Mouse (Mus musculus) intestine, embryonic 14.5 days (tissue): ENCODE data around the gene Il6ra. TPM values are rescaled to one million over a fixed set of nuclear protein-coding genes. Genes with fewer than 3 reads are reported as not detected.

Source experiments
- ATAC-seq: fragments of 200-750 bp; cut with Nextera tagmentation; replicated peaks from 2 replicates; pipeline ENCODE4 v1.8.0; 2017; ENCODE audit warnings: low read depth, moderate number of reproducible peaks, moderate TSS enrichment, moderate library complexity; ENCODE audit not compliant: low FRiP score, low TSS enrichment
- DNase-seq: peaks from one replicate; pipeline ENCODE4 v3.0.0-alpha.2; 2018; ENCODE audit warnings: low spot score
- H3K27ac ChIP-seq: fragments of 300-500 bp; sonication (generic); 2 replicates; pipeline ENCODE4 v1.5.1; 2014; ENCODE audit warnings: low read depth, mild to moderate bottlenecking, control low read depth
- H3K27me3 ChIP-seq: fragments of 300-500 bp; sonication (generic); replicated peaks from 2 replicates; pipeline ENCODE4 v1.6.1; 2014; ENCODE audit warnings: low read length, control low read depth; ENCODE audit not compliant: control insufficient read depth, insufficient read depth
- H3K36me3 ChIP-seq: fragments of 300-500 bp; sonication (generic); 2 replicates; pipeline ENCODE4 v1.6.1; 2014; ENCODE audit warnings: low read length, control low read depth; ENCODE audit not compliant: control insufficient read depth, insufficient read depth
- H3K4me1 ChIP-seq: fragments of 300-500 bp; sonication (generic); replicated peaks from 2 replicates; pipeline ENCODE4 v1.6.1; 2014; ENCODE audit warnings: low read length, control low read depth, mixed read lengths; ENCODE audit not compliant: control insufficient read depth, insufficient read depth
- H3K4me2 ChIP-seq: fragments of 300-500 bp; sonication (generic); 2 replicates; pipeline ENCODE4 v1.6.1; 2014; ENCODE audit warnings: low read length
- H3K4me3 ChIP-seq: fragments of 300-500 bp; sonication (generic); 2 replicates; pipeline ENCODE4 v1.5.1; 2014; ENCODE audit warnings: low read depth, low read length, control low read depth, mixed read lengths
- H3K9ac ChIP-seq: fragments of 300-500 bp; sonication (generic); 2 replicates; pipeline ENCODE4 v1.6.1; 2014; ENCODE audit warnings: mild to moderate bottlenecking, low read length
- H3K9me3 ChIP-seq: fragments of 300-500 bp; sonication (generic); 2 replicates; pipeline ENCODE4 v1.6.1; 2016; ENCODE audit warnings: low read length, control low read depth; ENCODE audit not compliant: control insufficient read depth
- WGBS: fragments of 180-500 bp; shearing (Covaris S2); extraction: QIAGEN DNeasy Blood & Tissue Kit; methylation state at CpG from one replicate; pipeline ENCODE4 v1.1.7; 2014; 5-methylcytosine and 5-hydroxymethylcytosine counted together
- polyA plus RNA-seq: library from polyadenylated mRNA; unstranded; fragments of >200 nt; fragmentation: Nextera tagmentation; extraction: Ambion mirVana; gene quantifications from 2 replicates; pipeline ENCODE4 v1.2.1, GENCODE M21; 2014

Gene Il6ra
- polyA plus RNA-seq, 1 experiment from 2014 or later = 1.6 TPM

GRCm38 (mm10) chr3:89885766-89886165 is 27.2 kb downstream of the Il6ra start:
- no peak overlapping the region for H3K4me3 ChIP-seq
- no peak for ATAC-seq
- no peak overlapping the region for H3K27ac ChIP-seq
- 95% methylated on average over 11 of the region's 11 CpGs for WGBS
- no peak overlapping the region for H3K4me2 ChIP-seq
- no peaks in the 10 kb centered on the region for H3K36me3 ChIP-seq
- no peaks in the 10 kb centered on the region for H3K9me3 ChIP-seq
- no peak for DNase-seq
- H3K27me3 ChIP-seq = no peaks in the 10 kb centered on the region
- no peak overlapping the region for H3K9ac ChIP-seq
- no peaks in the 10 kb centered on the region for H3K4me1 ChIP-seq

DNA sequence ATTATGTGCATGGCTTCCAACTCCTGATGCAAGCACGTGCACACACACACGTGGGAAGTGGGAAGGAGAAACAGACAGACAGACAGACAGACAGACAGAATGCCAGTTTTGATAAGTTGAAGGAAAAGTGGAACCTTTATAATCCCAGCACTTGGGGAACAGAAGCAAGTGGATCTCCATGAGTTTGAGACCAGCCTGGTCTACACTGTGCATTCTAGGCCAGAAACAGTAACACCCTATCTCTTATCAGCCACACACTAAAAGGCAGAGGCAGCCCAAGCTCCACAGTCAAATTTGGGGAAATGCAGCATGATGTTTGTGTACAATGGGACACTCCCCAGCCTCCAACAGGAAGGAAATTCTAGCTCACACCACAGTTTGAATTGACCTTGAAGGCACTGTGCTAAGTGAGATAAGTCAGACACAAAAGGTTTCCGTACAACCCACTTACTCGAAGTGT is 29.4 kb downstream of the Il6ra start:
- no peak overlapping the region for H3K9ac ChIP-seq
- ATAC-seq (no peak), DNase-seq (no peak)
- H3K4me1 ChIP-seq = no peaks in the 10 kb centered on the region
- H3K9me3 ChIP-seq = no peaks in the 10 kb centered on the region
- no peaks in the 10 kb centered on the region for H3K27me3 ChIP-seq
- H3K36me3 ChIP-seq = no peaks in the 10 kb centered on the region
- WGBS = 77% methylated on average over 4 of the region's 4 CpGs
- no peak overlapping the region for H3K4me3 ChIP-seq
- no peak overlapping the region for H3K27ac ChIP-seq
- H3K4me2 ChIP-seq = no peak overlapping the region

GRCm38 (mm10) chr3:89882556-89883181 is 30.3 kb downstream of the Il6ra start:
- 82% methylated on average over 8 of the region's 8 CpGs for WGBS

DNA sequence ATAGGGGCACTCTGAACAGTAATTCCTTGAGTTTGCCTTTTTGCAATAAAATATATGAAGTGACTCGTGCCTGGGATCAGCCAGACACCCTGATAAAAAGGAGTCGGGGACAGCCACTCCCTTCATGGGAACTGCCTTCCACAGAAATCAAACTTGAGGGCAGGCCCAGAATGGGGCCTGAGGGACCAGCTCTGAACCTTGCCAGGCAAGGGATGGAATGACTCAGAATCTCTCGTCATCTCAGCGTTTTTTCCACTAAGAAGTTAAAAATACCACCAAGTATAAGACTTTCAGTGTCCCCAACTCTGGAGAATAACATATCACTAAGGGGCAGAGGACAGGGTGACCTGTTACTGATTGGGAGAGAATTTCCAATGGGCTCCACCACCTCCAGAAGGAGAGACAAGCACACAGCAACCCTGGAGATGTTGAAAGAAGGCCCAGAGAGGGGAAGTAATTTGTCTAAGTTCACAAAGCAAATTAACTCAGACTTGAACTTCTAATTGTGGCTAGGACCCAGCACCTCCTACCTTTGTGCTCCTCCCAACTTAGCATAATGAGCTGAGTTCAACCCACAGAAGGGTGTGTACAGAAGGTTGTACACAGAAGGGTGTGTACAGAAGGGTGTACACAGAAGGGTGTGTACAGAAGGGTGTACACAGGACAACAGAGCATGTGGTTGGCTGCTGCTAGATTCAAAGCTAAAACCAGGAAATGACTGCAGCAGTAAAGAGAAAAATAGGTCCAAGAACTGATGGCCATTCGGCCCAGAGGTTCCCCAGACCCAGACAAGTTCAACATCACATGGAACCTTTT is 32.8 kb downstream of the Il6ra start:
- ATAC-seq (no peak), DNase-seq (no peak)
- Histone ChIP-seq H3K9me3 (no peaks in the 10 kb centered on the region), H3K4me1 (no peaks in the 10 kb centered on the region), H3K9ac (no peak overlapping the region), H3K27ac (no peak overlapping the region), H3K36me3 (no peaks in the 10 kb centered on the region), H3K4me2 (no peak overlapping the region), H3K4me3 (no peak overlapping the region), H3K27me3 (no peaks in the 10 kb centered on the region)
- WGBS = 71% methylated on average over 5 of the region's 5 CpGs

More at GRCm38 (mm10) chr3:89882556-89883181, 30.3 kb downstream of the Il6ra start:
- no peaks in the 10 kb centered on the region for H3K4me1 ChIP-seq
- ATAC-seq (no peak), DNase-seq (no peak)
- no peaks in the 10 kb centered on the region for H3K36me3 ChIP-seq
- H3K9ac ChIP-seq = no peak overlapping the region
- no peaks in the 10 kb centered on the region for H3K27me3 ChIP-seq
- no peaks in the 10 kb centered on the region for H3K9me3 ChIP-seq
- no peak overlapping the region for H3K4me2 ChIP-seq
- H3K27ac ChIP-seq = no peak overlapping the region
- H3K4me3 ChIP-seq = no peak overlapping the region

DNA sequence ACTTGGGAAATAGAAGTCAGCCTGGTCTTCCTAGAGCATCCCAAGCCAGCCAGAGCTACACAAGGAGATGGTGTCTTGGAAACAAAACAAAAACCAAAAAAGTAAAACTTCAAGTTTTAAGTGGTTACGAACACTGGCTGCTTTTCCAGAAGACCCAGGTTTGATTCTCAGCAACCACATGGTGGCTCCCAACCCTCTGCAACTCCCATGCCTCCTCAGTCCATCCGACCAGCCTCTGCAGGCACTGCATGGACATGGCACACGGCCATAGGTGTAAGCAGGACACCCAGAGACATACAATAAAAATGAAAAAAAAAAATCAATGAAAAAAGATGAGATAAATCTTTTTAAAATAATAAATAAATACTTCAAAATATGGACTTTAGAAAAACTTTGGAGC is 33.7 kb downstream of the Il6ra start:
- Histone ChIP-seq H3K4me1 (no peaks in the 10 kb centered on the region), H3K36me3 (no peaks in the 10 kb centered on the region), H3K27ac (no peak overlapping the region), H3K9ac (no peak overlapping the region), H3K4me2 (no peak overlapping the region), H3K4me3 (no peak overlapping the region), H3K9me3 (no peaks in the 10 kb centered on the region), H3K27me3 (no peaks in the 10 kb centered on the region)
- ATAC-seq = no peak
- 72% methylated on average over 3 of the region's 3 CpGs for WGBS
- no peak for DNase-seq

- WGBS = 46% methylated on average over 3 of the region's 3 CpGs
- H3K4me3 ChIP-seq = no peak overlapping the region
- H3K27me3 ChIP-seq = no peaks in the 10 kb centered on the region
- H3K27ac ChIP-seq = no peak overlapping the region
- H3K9ac ChIP-seq = no peak overlapping the region
- ATAC-seq (no peak), DNase-seq (no peak)
- H3K36me3 ChIP-seq = no peaks in the 10 kb centered on the region
- no peaks in the 10 kb centered on the region for H3K9me3 ChIP-seq
- H3K4me2 ChIP-seq = no peak overlapping the region
- H3K4me1 ChIP-seq = no peaks in the 10 kb centered on the region
These were observed 34.5 kb downstream of the Il6ra start for GRCm38 (mm10) chr3:89878456-89878855.

DNA sequence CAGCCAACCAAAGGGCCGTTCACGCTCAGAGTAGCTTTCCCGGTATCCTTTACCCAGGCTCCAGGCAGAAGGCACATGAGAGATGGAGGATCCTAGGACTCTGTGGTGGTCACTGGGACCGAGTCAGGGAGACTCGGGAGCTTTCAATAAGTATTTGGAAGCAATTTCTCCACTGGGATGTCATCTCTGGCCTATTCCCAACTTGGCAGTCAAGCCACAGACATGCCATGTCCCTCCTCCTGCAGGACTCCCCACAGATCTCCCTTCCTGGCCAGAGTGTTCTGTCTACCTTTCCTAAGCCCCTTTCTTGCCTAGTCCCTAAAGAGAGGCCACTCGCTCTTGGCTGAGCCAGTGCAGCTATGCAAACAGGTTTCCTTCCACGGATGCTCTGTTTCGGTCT is 35.9 kb downstream of the Il6ra start:
- Histone ChIP-seq H3K27ac (no peak overlapping the region), H3K27me3 (no peaks in the 10 kb centered on the region), H3K4me3 (no peak overlapping the region), H3K36me3 (no peaks in the 10 kb centered on the region), H3K4me1 (peaks cover 4% of the 10 kb centered on the region; the same call in 1 of the 2 replicates), H3K4me2 (no peak overlapping the region), H3K9ac (no peak overlapping the region), H3K9me3 (no peaks in the 10 kb centered on the region)
- ATAC-seq (no peak), DNase-seq (no peak)
- WGBS = 83% methylated on average over 8 of the region's 8 CpGs

DNA sequence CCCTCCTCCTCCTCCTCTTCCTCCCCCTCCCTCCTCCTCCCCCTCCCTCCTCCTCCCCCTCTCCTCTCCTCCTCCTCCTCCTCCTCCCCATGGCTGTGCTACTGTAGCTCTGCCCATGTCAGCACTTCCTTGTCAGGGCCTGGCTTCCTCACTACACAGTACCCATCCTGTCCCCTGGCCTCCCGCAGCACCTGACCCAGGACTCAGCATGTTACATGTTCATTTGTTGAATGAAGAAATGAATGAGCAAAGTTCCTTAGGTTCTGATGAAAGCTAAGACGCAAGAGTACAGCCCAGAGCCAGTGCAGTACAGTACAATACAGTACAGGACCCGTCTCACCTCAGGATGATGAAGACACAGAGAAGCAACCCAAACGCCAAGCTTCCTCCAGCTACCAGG is 36.5 kb downstream of the Il6ra start:
- H3K4me3 ChIP-seq = no peak overlapping the region
- no peak overlapping the region for H3K9ac ChIP-seq
- no peak overlapping the region for H3K27ac ChIP-seq
- no peak for DNase-seq
- H3K27me3 ChIP-seq = no peaks in the 10 kb centered on the region
- H3K36me3 ChIP-seq = no peaks in the 10 kb centered on the region
- 55% methylated on average over 4 of the region's 4 CpGs for WGBS
- peaks cover 5% of the 10 kb centered on the region; the same call in 1 of the 2 replicates for H3K4me1 ChIP-seq
- H3K4me2 ChIP-seq = no peak overlapping the region
- no peaks in the 10 kb centered on the region for H3K9me3 ChIP-seq
- ATAC-seq = no peak
